14 mouse cellular contexts compared by ENCODE assay signal in the genomic region with DNA sequence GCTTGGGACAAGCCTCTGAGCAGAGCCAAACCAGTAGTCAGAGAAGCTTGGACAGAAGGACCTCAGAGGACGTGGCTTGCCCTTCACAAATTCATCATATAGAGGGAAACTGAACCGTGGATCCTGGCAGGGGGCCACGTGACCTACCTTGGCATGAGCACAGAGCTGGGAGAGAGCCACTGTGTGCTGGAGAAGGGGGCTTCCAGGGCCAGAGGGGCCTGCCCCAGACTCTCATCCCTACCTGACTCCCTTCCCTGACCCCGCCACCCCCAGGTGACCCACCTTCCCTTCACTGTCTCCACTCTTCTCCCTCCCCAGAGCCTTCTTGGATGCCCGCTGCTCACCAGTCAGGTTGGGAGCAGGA. TPM values are rescaled to one million over a fixed set of nuclear protein-coding genes. Genes with fewer than 3 reads are reported as not detected.
DNase-seq lines count a peak whose midpoint lies in the region; ATAC-seq and TF ChIP-seq lines count a peak whose summit lies in the region.
"Had no signal": no experiment of that assay in that cellular context is flagged by ENCODE, and none has a peak within 500 bp of the region (broad histone marks: within the 10 kb centered on the region; RNA-seq: fewer than 3 reads in every experiment).

No protein-coding gene starts in this region.

- H3K4me2 ChIP-seq in forebrain, embryonic 15.5 days (replicated peaks) = no peak overlapping the region
- no peak overlapping the region for H3K4me2 ChIP-seq in forebrain, embryonic 11.5 days (ENCODE audit: low read depth, low read length, severe bottlenecking)
- no peak overlapping the region for H3K4me2 ChIP-seq in midbrain, postnatal 0 days (ENCODE audit: low read depth, low read length, poor library complexity, severe bottlenecking)
- H3K4me2 ChIP-seq in liver, embryonic 14.5 days (ENCODE audit: low read depth) = peak overlapping the region; percentile 47
- no peak overlapping the region for H3K4me2 ChIP-seq in stomach, embryonic 15.5 days

- peak; percentile 28; the same call in 1 of the 2 replicates for ATAC-seq in forebrain, embryonic 15.5 days (replicated peaks)
- no peak for ATAC-seq in forebrain, embryonic 11.5 days (replicated peaks; ENCODE audit: low FRiP score)
- no peak for ATAC-seq in midbrain, postnatal 0 days (ENCODE audit: low FRiP score)
- no peak for ATAC-seq in liver, embryonic 14.5 days (ENCODE audit: insufficient read depth)
- 0 out of 2 replicates have a peak, but pooled peaks have one; percentile 6 for ATAC-seq in stomach, embryonic 15.5 days (ENCODE audit: insufficient read depth, low FRiP score, low read depth)

- H3K4me1 ChIP-seq in forebrain, embryonic 15.5 days = 0 out of 2 replicates have a peak, but pooled peaks cover 2% of the 10 kb centered on the region
- H3K4me1 ChIP-seq in forebrain, embryonic 11.5 days (replicated peaks; ENCODE audit: control insufficient read depth, insufficient read depth, low read length) = peaks cover 3% of the 10 kb centered on the region; the same call in 1 of the 2 replicates
- peaks cover 32% of the 10 kb centered on the region for H3K4me1 ChIP-seq in midbrain, embryonic 10.5 days
- H3K4me1 ChIP-seq in midbrain, postnatal 0 days (ENCODE audit: insufficient read depth, low read length) = no peaks in the 10 kb centered on the region; the same call in 1 of the 2 replicates
- H3K4me1 ChIP-seq in liver, embryonic 14.5 days (replicated peaks; ENCODE audit: control insufficient read depth in 2 of 2, insufficient read depth in 2 of 2, low read length in 1 of 2) = peaks cover 0 to 7% of the 10 kb centered on the region in 2 experiments; a peak in 3 of 4 replicates
- H3K4me1 ChIP-seq in stomach, embryonic 15.5 days = 0 out of 2 replicates have a peak, but pooled peaks cover 4% of the 10 kb centered on the region

- no peak for TF ChIP-seq CTCF in midbrain, postnatal 0 days (IDR thresholded peaks at IDR 0.05)
- no peak for TF ChIP-seq CTCF in liver, embryonic 14.5 days (IDR thresholded peaks at IDR 0.05; ENCODE audit: low read depth)

- H3K9ac ChIP-seq in forebrain, embryonic 15.5 days (replicated peaks) = no peak overlapping the region
- H3K9ac ChIP-seq in forebrain, embryonic 11.5 days (ENCODE audit: low read length) = no peak overlapping the region
- H3K9ac ChIP-seq in midbrain, postnatal 0 days (replicated peaks; ENCODE audit: low read length, poor library complexity, severe bottlenecking) = no peak overlapping the region
- no peak overlapping the region for H3K9ac ChIP-seq in liver, embryonic 14.5 days (replicated peaks)
- no peak overlapping the region for H3K9ac ChIP-seq in stomach, embryonic 15.5 days
- H3K9ac ChIP-seq: intestine, embryonic 15.5 days; limb, embryonic 13.5 days had no signal

- no peak overlapping the region for H3K4me3 ChIP-seq in forebrain, embryonic 15.5 days
- H3K4me3 ChIP-seq in forebrain, embryonic 11.5 days (ENCODE audit: low read depth, low read length) = no peak overlapping the region
- H3K4me3 ChIP-seq in midbrain, embryonic 10.5 days = no peak overlapping the region
- H3K4me3 ChIP-seq in midbrain, postnatal 0 days (ENCODE audit: low read depth, low read length) = no peak overlapping the region
- H3K4me3 ChIP-seq in liver, embryonic 14.5 days (ENCODE audit: insufficient read depth in 1 of 2, low read depth in 2 of 2, low read length in 2 of 2) = no peak overlapping the region
- H3K4me3 ChIP-seq in stomach, embryonic 15.5 days (replicated peaks) = no peak overlapping the region
- H3K4me3 ChIP-seq: intestine, embryonic 15.5 days; limb, embryonic 13.5 days had no signal

- no peak for TF ChIP-seq EP300 in liver, embryonic 14.5 days (IDR thresholded peaks at IDR 0.05; ENCODE audit: low read depth)

- no peaks in the 10 kb centered on the region for H3K9me3 ChIP-seq in forebrain, embryonic 15.5 days
- no peaks in the 10 kb centered on the region for H3K9me3 ChIP-seq in forebrain, embryonic 11.5 days (ENCODE audit: control insufficient read depth, low read length)
- no peaks in the 10 kb centered on the region for H3K9me3 ChIP-seq in midbrain, embryonic 10.5 days (replicated peaks)
- H3K9me3 ChIP-seq in midbrain, postnatal 0 days (ENCODE audit: low read length) = no peaks in the 10 kb centered on the region
- no peaks in the 10 kb centered on the region for H3K9me3 ChIP-seq in liver, embryonic 14.5 days (ENCODE audit: control insufficient read depth, low read length)
- no peaks in the 10 kb centered on the region for H3K9me3 ChIP-seq in stomach, embryonic 15.5 days
- H3K9me3 ChIP-seq: intestine, embryonic 15.5 days; limb, embryonic 13.5 days had no signal

- 66% methylated on average over 5 of the region's 5 CpGs for WGBS in forebrain, embryonic 15.5 days
- WGBS in forebrain, embryonic 11.5 days = 77% methylated on average over 5 of the region's 5 CpGs
- 73% methylated on average over 5 of the region's 5 CpGs for WGBS in midbrain, embryonic 10.5 days
- 69% methylated on average over 5 of the region's 5 CpGs for WGBS in midbrain, postnatal 0 days
- WGBS in liver, embryonic 14.5 days (ENCODE audit: insufficient replicate concordance) = 42% methylated on average over 5 of the region's 5 CpGs
- 67% methylated on average over 5 of the region's 5 CpGs for WGBS in stomach, embryonic 15.5 days

- no peak overlapping the region for H3K27ac ChIP-seq in forebrain, embryonic 15.5 days (replicated peaks)
- no peak overlapping the region for H3K27ac ChIP-seq in forebrain, embryonic 11.5 days (ENCODE audit: low read depth, low read length)
- 0 out of 2 replicates have a peak overlapping the region, but pooled peaks have one; percentile 39 for H3K27ac ChIP-seq in midbrain, embryonic 10.5 days (replicated peaks)
- H3K27ac ChIP-seq in midbrain, postnatal 0 days (ENCODE audit: low read depth, low read length) = no peak overlapping the region
- H3K27ac ChIP-seq in liver, embryonic 14.5 days = no peak overlapping the region
- H3K27ac ChIP-seq in stomach, embryonic 15.5 days = no peak overlapping the region
- H3K27ac ChIP-seq: intestine, embryonic 15.5 days; limb, embryonic 13.5 days had no signal

- no peaks in the 10 kb centered on the region for H3K27me3 ChIP-seq in forebrain, embryonic 15.5 days
- no peaks in the 10 kb centered on the region; the same call in 1 of the 2 replicates for H3K27me3 ChIP-seq in forebrain, embryonic 11.5 days (ENCODE audit: control insufficient read depth, insufficient read depth, low read length)
- H3K27me3 ChIP-seq in midbrain, embryonic 10.5 days (ENCODE audit: low read depth, poor library complexity, severe bottlenecking) = peaks cover 29% of the 10 kb centered on the region
- no peaks in the 10 kb centered on the region; the same call in 1 of the 2 replicates for H3K27me3 ChIP-seq in midbrain, postnatal 0 days (ENCODE audit: insufficient read depth, low read length)
- no peaks in the 10 kb centered on the region for H3K27me3 ChIP-seq in liver, embryonic 14.5 days (ENCODE audit: control insufficient read depth, insufficient read depth, low read length)
- 0 out of 2 replicates have a peak, but pooled peaks cover 4% of the 10 kb centered on the region for H3K27me3 ChIP-seq in stomach, embryonic 15.5 days (replicated peaks)

- no peak for DNase-seq in forebrain, embryonic 11.5 days (ENCODE audit: low spot score)
- DNase-seq in midbrain, embryonic 10.5 days (ENCODE audit: low spot score) = no peak
- no peak for DNase-seq in midbrain, postnatal 0 days (ENCODE audit: low spot score)
- no peak for DNase-seq in liver, embryonic 14.5 days (ENCODE audit: low read depth in 3 of 3, low spot score in 3 of 3)
- DNase-seq in left cerebral cortex, postnatal 36 days (ENCODE audit: low spot score in 2 of 2) = no peak
- DNase-seq in cerebellum, adult 8-10 months = no peak
- DNase-seq: heart, adult 11 months had no signal

- no peaks in the 10 kb centered on the region for H3K36me3 ChIP-seq in forebrain, embryonic 15.5 days
- H3K36me3 ChIP-seq in forebrain, embryonic 11.5 days (ENCODE audit: control insufficient read depth, insufficient read depth, low read length) = no peaks in the 10 kb centered on the region
- no peaks in the 10 kb centered on the region for H3K36me3 ChIP-seq in midbrain, embryonic 10.5 days
- H3K36me3 ChIP-seq in midbrain, postnatal 0 days (ENCODE audit: insufficient read depth, low read length) = no peaks in the 10 kb centered on the region
- no peaks in the 10 kb centered on the region for H3K36me3 ChIP-seq in liver, embryonic 14.5 days (replicated peaks; ENCODE audit: control insufficient read depth, insufficient read depth, low read depth)
- no peaks in the 10 kb centered on the region for H3K36me3 ChIP-seq in stomach, embryonic 15.5 days
- H3K36me3 ChIP-seq: intestine, embryonic 15.5 days; limb, embryonic 13.5 days had no signal

- intact Hi-C loops in left cerebral cortex, postnatal 36 days (cut with DNase I) = loop anchor here (5.0 kb wide), 2 partner anchors 231 to 281 kb away; no protein-coding TSS in a partner anchor

RNA-seq across cellular contexts. Expression of a gene that starts 30.8 kb away (rescaled TPM):
- polyA plus RNA-seq in forebrain, embryonic 15.5 days (2015; fragmentation: Nextera tagmentation; extraction: Ambion mirVana) = 18.7 and 20.4 TPM in 2 replicates
- polyA plus RNA-seq in forebrain, embryonic 11.5 days (2014; fragmentation: Nextera tagmentation; extraction: Ambion mirVana) = 6.0 and 7.4 TPM in 2 replicates
- polyA plus RNA-seq in midbrain, embryonic 10.5 days (2016; fragmentation: Nextera tagmentation; extraction: Ambion mirVana) = 7.7 and 15.9 TPM in 2 replicates
- 13.1 and 27.1 TPM in 2 replicates for total RNA-seq in midbrain, postnatal 0 days (2014; rRNA removed)
- polyA plus RNA-seq in midbrain, postnatal 0 days (2015; fragmentation: Nextera tagmentation; extraction: Ambion mirVana) = 36.8 and 37.2 TPM in 2 replicates
- 0.03 and 0.08 TPM in 2 replicates for polyA plus RNA-seq in liver, embryonic 14.5 days (2012; rRNA removed)
- polyA plus RNA-seq in liver, embryonic 14.5 days (2014; fragmentation: Nextera tagmentation; extraction: Ambion mirVana) = not detected in 2 replicates
- 0.10 TPM in 1 of 2 replicates, not detected in the other for polyA plus RNA-seq in stomach, embryonic 15.5 days (2015; fragmentation: Nextera tagmentation; extraction: Ambion mirVana)
- total RNA-seq in left cerebral cortex, postnatal 36 days (2021) = 1 to 10 TPM in 1 of 2 experiments, under 1 TPM in 1; 0.41 to 1.1 TPM
- total RNA-seq: adrenal gland, adult 2 months; gastrocnemius, adult 18-20 months; heart, postnatal 10 days had no signal
- polyA plus RNA-seq: adrenal gland, adult 2 months; intestine, embryonic 15.5 days had no signal

Comparison
In these comparisons a context has a peak if more than half of its experiments do, and no peak if none do; other contexts are left out.
1. ATAC-seq: peak in forebrain, embryonic 15.5 days (single experiment) and stomach, embryonic 15.5 days (single experiment); none in forebrain, embryonic 11.5 days (single experiment), midbrain, postnatal 0 days (single experiment) and liver, embryonic 14.5 days (single experiment).